Mouse (Mus musculus): Measurements from ENCODE around the gene Pin4. TPM values are rescaled to one million over a fixed set of nuclear protein-coding genes. Genes with fewer than 3 reads are reported as not detected.

Gene Pin4
- total and polyA plus RNA-seq, 3 experiments = 13.4 to 126 (median 45.8) TPM

- Histone ChIP-seq H3K27me3 (ENCODE audit: insufficient read depth, low read length) (no peaks in the 10 kb centered on the region), H3K9me3 (replicated peaks) (no peaks in the 10 kb centered on the region), H3K36me3 (replicated peaks) (peaks cover 47% of the 10 kb centered on the region), H3K4me1 (ENCODE audit: insufficient read depth, low read depth, low read length) (no peaks in the 10 kb centered on the region), H3K4me3 (ENCODE audit: low read depth, low read length) (no peak overlapping the region)
- ATAC-seq (ENCODE audit: extremely low read depth, insufficient number of reproducible peaks, low FRiP score, poor library complexity, severe bottlenecking) (no peak), DNase-seq (ENCODE audit: low spot score) (no peak)
- TF ChIP-seq TAL1 (conservative IDR thresholded peaks at IDR 0.05; ENCODE audit: low read depth, low read length) = no peak
- no peak for TF ChIP-seq POLR2AphosphoS5 (IDR thresholded peaks at IDR 0.05; ENCODE audit: insufficient replicate concordance, low read depth, low read length)
- no peak for TF ChIP-seq CTCF (IDR thresholded peaks at IDR 0.05; ENCODE audit: low read depth, low read length)
- TF ChIP-seq GATA1 (IDR thresholded peaks at IDR 0.05; ENCODE audit: borderline replicate concordance, low read length) = no peak
- TF ChIP-seq GATA2 (IDR thresholded peaks at IDR 0.05; ENCODE audit: borderline replicate concordance, low read depth, low read length) = no peak
Observed at GRCm38 (mm10) chrX:102141157-102141556, 21.9 kb downstream of the Pin4 start.

GRCm38 (mm10) chrX:102156618-102157422, 37.6 kb downstream of the Pin4 start, which contains the start of gene Ercc6l:
Gene Ercc6l, minus strand, starts transcription at chrX:102157091.
- no peak for TF ChIP-seq CTCF (IDR thresholded peaks at IDR 0.05; ENCODE audit: low read depth, low read length)
- no peak for TF ChIP-seq GATA1 (IDR thresholded peaks at IDR 0.05; ENCODE audit: borderline replicate concordance, low read length)
- no peak for TF ChIP-seq GATA2 (IDR thresholded peaks at IDR 0.05; ENCODE audit: borderline replicate concordance, low read depth, low read length)
- no peak for TF ChIP-seq TAL1 (conservative IDR thresholded peaks at IDR 0.05; ENCODE audit: low read depth, low read length)
- TF ChIP-seq POLR2AphosphoS5 (IDR thresholded peaks at IDR 0.05; ENCODE audit: insufficient replicate concordance, low read depth, low read length) = no peak
- peak; percentile 89 for ATAC-seq (ENCODE audit: extremely low read depth, insufficient number of reproducible peaks, low FRiP score, poor library complexity, severe bottlenecking)
- no peaks in the 10 kb centered on the region for H3K27me3 ChIP-seq (ENCODE audit: insufficient read depth, low read length)

GRCm38 (mm10) chrX:102157423-102157791, 38.2 kb downstream of the Pin4 start:
- Histone ChIP-seq H3K27me3 (ENCODE audit: insufficient read depth, low read length) (no peaks in the 10 kb centered on the region), H3K4me3 (ENCODE audit: low read depth, low read length) (peak overlapping the region; percentile 63), H3K9me3 (replicated peaks) (no peaks in the 10 kb centered on the region), H3K4me1 (ENCODE audit: insufficient read depth, low read depth, low read length) (peaks cover 15% of the 10 kb centered on the region), H3K36me3 (replicated peaks) (peaks cover 12% of the 10 kb centered on the region)
- no peak for ATAC-seq (ENCODE audit: extremely low read depth, insufficient number of reproducible peaks, low FRiP score, poor library complexity, severe bottlenecking)
- TF ChIP-seq CTCF (IDR thresholded peaks at IDR 0.05; ENCODE audit: low read depth, low read length) = no peak
- no peak for TF ChIP-seq GATA2 (IDR thresholded peaks at IDR 0.05; ENCODE audit: borderline replicate concordance, low read depth, low read length)
- TF ChIP-seq POLR2AphosphoS5 (IDR thresholded peaks at IDR 0.05; ENCODE audit: insufficient replicate concordance, low read depth, low read length) = no peak
- TF ChIP-seq GATA1 (IDR thresholded peaks at IDR 0.05; ENCODE audit: borderline replicate concordance, low read length) = no peak
- TF ChIP-seq TAL1 (conservative IDR thresholded peaks at IDR 0.05; ENCODE audit: low read depth, low read length) = no peak
- no peak for DNase-seq (ENCODE audit: low spot score)

More at GRCm38 (mm10) chrX:102156618-102157422, 37.6 kb downstream of the Pin4 start, which contains the start of gene Ercc6l:
- DNase-seq (ENCODE audit: low spot score) = peak; percentile 76
- Histone ChIP-seq H3K9me3 (replicated peaks) (no peaks in the 10 kb centered on the region), H3K4me1 (ENCODE audit: insufficient read depth, low read depth, low read length) (peaks cover 15% of the 10 kb centered on the region), H3K4me3 (ENCODE audit: low read depth, low read length) (peak within 1 kb of the TSS; percentile 73), H3K36me3 (replicated peaks) (peaks cover 15% of the 10 kb centered on the region)

- ATAC-seq (ENCODE audit: extremely low read depth, insufficient number of reproducible peaks, low FRiP score, poor library complexity, severe bottlenecking) = no peak
- Histone ChIP-seq H3K36me3 (replicated peaks) (no peaks in the 10 kb centered on the region), H3K4me1 (ENCODE audit: insufficient read depth, low read depth, low read length) (peaks cover 10% of the 10 kb centered on the region), H3K27me3 (ENCODE audit: insufficient read depth, low read length) (no peaks in the 10 kb centered on the region), H3K9me3 (replicated peaks) (no peaks in the 10 kb centered on the region), H3K4me3 (ENCODE audit: low read depth, low read length) (no peak overlapping the region)
- TF ChIP-seq TAL1 (conservative IDR thresholded peaks at IDR 0.05; ENCODE audit: low read depth, low read length) = no peak
- TF ChIP-seq GATA1 (IDR thresholded peaks at IDR 0.05; ENCODE audit: borderline replicate concordance, low read length) = no peak
- no peak for TF ChIP-seq GATA2 (IDR thresholded peaks at IDR 0.05; ENCODE audit: borderline replicate concordance, low read depth, low read length)
- TF ChIP-seq CTCF (IDR thresholded peaks at IDR 0.05; ENCODE audit: low read depth, low read length) = no peak
- TF ChIP-seq POLR2AphosphoS5 (IDR thresholded peaks at IDR 0.05; ENCODE audit: insufficient replicate concordance, low read depth, low read length) = no peak
- no peak for DNase-seq (ENCODE audit: low spot score)
Observed at GRCm38 (mm10) chrX:102159778-102160177, 40.5 kb downstream of the Pin4 start.

GRCm38 (mm10) chrX:102160528-102160927, 41.3 kb downstream of the Pin4 start:
- Histone ChIP-seq H3K36me3 (replicated peaks) (no peaks in the 10 kb centered on the region), H3K4me3 (ENCODE audit: low read depth, low read length) (no peak overlapping the region), H3K4me1 (ENCODE audit: insufficient read depth, low read depth, low read length) (peaks cover 10% of the 10 kb centered on the region), H3K9me3 (replicated peaks) (no peaks in the 10 kb centered on the region), H3K27me3 (ENCODE audit: insufficient read depth, low read length) (no peaks in the 10 kb centered on the region)
- TF ChIP-seq TAL1 (conservative IDR thresholded peaks at IDR 0.05; ENCODE audit: low read depth, low read length) = no peak
- TF ChIP-seq CTCF (IDR thresholded peaks at IDR 0.05; ENCODE audit: low read depth, low read length) = no peak
- TF ChIP-seq GATA1 (IDR thresholded peaks at IDR 0.05; ENCODE audit: borderline replicate concordance, low read length) = no peak
- TF ChIP-seq GATA2 (IDR thresholded peaks at IDR 0.05; ENCODE audit: borderline replicate concordance, low read depth, low read length) = no peak
- TF ChIP-seq POLR2AphosphoS5 (IDR thresholded peaks at IDR 0.05; ENCODE audit: insufficient replicate concordance, low read depth, low read length) = no peak
- ATAC-seq (ENCODE audit: extremely low read depth, insufficient number of reproducible peaks, low FRiP score, poor library complexity, severe bottlenecking) (no peak), DNase-seq (ENCODE audit: low spot score) (no peak)

GRCm38 (mm10) chrX:102163096-102163495, 43.8 kb downstream of the Pin4 start:
- no peak for ATAC-seq (ENCODE audit: extremely low read depth, insufficient number of reproducible peaks, low FRiP score, poor library complexity, severe bottlenecking)
- Histone ChIP-seq H3K36me3 (replicated peaks) (no peaks in the 10 kb centered on the region), H3K4me3 (ENCODE audit: low read depth, low read length) (no peak overlapping the region), H3K9me3 (replicated peaks) (no peaks in the 10 kb centered on the region), H3K4me1 (ENCODE audit: insufficient read depth, low read depth, low read length) (no peaks in the 10 kb centered on the region; the same call in 1 of the 2 replicates), H3K27me3 (ENCODE audit: insufficient read depth, low read length) (peaks cover 4% of the 10 kb centered on the region; the same call in 1 of the 2 replicates)
- no peak for TF ChIP-seq GATA1 (IDR thresholded peaks at IDR 0.05; ENCODE audit: borderline replicate concordance, low read length)
- TF ChIP-seq POLR2AphosphoS5 (IDR thresholded peaks at IDR 0.05; ENCODE audit: insufficient replicate concordance, low read depth, low read length) = no peak
- TF ChIP-seq GATA2 (IDR thresholded peaks at IDR 0.05; ENCODE audit: borderline replicate concordance, low read depth, low read length) = no peak
- no peak for TF ChIP-seq CTCF (IDR thresholded peaks at IDR 0.05; ENCODE audit: low read depth, low read length)
- TF ChIP-seq TAL1 (conservative IDR thresholded peaks at IDR 0.05; ENCODE audit: low read depth, low read length) = no peak
- no peak for DNase-seq (ENCODE audit: low spot score)

All from G1E (cell line).